ENCODE assay signal across 10 mouse cellular contexts in genomic region chr9:115604450-115604849, GRCm38 (mm10).
DNase-seq lines count a peak whose midpoint lies in the region; ATAC-seq and TF ChIP-seq lines count a peak whose summit lies in the region.
"Had no signal": no experiment of that assay in that cellular context is flagged by ENCODE, and none has a peak within 500 bp of the region (broad histone marks: within the 10 kb centered on the region; RNA-seq: fewer than 3 reads in every experiment).

No protein-coding gene starts in this region.

- H3K4me2 ChIP-seq in forebrain, postnatal 0 days (ENCODE audit: low read depth): no peak overlapping the region
- H3K4me2 ChIP-seq in neural tube, embryonic 13.5 days: no peak overlapping the region
- no peak overlapping the region for H3K4me2 ChIP-seq in lung, postnatal 0 days (replicated peaks; ENCODE audit: low read depth, low read length)

- TF ChIP-seq EP300 in lung, postnatal 0 days (IDR thresholded peaks at IDR 0.05): no peak

- no peak for TF ChIP-seq CTCF in forebrain, postnatal 0 days (IDR thresholded peaks at IDR 0.05; ENCODE audit: low read depth)
- TF ChIP-seq CTCF in lung, postnatal 0 days (IDR thresholded peaks at IDR 0.05): no peak

- no peak overlapping the region for H3K9ac ChIP-seq in forebrain, postnatal 0 days
- no peak overlapping the region for H3K9ac ChIP-seq in neural tube, embryonic 13.5 days
- no peak overlapping the region for H3K9ac ChIP-seq in lung, postnatal 0 days (replicated peaks; ENCODE audit: low read depth)

- H3K36me3 ChIP-seq in forebrain, postnatal 0 days (ENCODE audit: insufficient read depth): no peaks in the 10 kb centered on the region
- no peaks in the 10 kb centered on the region for H3K36me3 ChIP-seq in neural tube, embryonic 13.5 days
- H3K36me3 ChIP-seq in lung, postnatal 0 days (ENCODE audit: insufficient read depth, low read length): no peaks in the 10 kb centered on the region

- DNase-seq in cerebellum, adult 18-20 months: peak; percentile 20 to 28
- DNase-seq in forebrain, postnatal 0 days: peak; percentile 70
- peak; percentile 55 to 60 for DNase-seq in layer of hippocampus, postnatal 36 days
- DNase-seq in adrenal gland, adult 18-20 months (ENCODE audit: low spot score in 2 of 2): no peak
- no peak for DNase-seq in lung, postnatal 0 days (ENCODE audit: low spot score)
- DNase-seq in adrenal gland, adult (ENCODE audit: inconsistent age in 2 of 2, low spot score in 1 of 2): no peak
- DNase-seq in kidney, adult 11 months: no peak
- DNase-seq: lung, adult 2 months had no signal

- no peak overlapping the region for H3K4me3 ChIP-seq in forebrain, postnatal 0 days (ENCODE audit: low read depth, low read length)
- H3K4me3 ChIP-seq in neural tube, embryonic 13.5 days: no peak overlapping the region
- no peak overlapping the region for H3K4me3 ChIP-seq in lung, postnatal 0 days (ENCODE audit: low read depth, low read length)

- H3K27ac ChIP-seq in forebrain, postnatal 0 days (ENCODE audit: low read depth, low read length): no peak overlapping the region
- H3K27ac ChIP-seq in neural tube, embryonic 13.5 days (replicated peaks): peak overlapping the region; percentile 84; the same call in 1 of the 2 replicates
- H3K27ac ChIP-seq in lung, postnatal 0 days (ENCODE audit: low read length): no peak overlapping the region

- H3K9me3 ChIP-seq in forebrain, postnatal 0 days (ENCODE audit: low read length): no peaks in the 10 kb centered on the region
- H3K9me3 ChIP-seq in neural tube, embryonic 13.5 days: no peaks in the 10 kb centered on the region; the same call in 1 of the 2 replicates
- no peaks in the 10 kb centered on the region for H3K9me3 ChIP-seq in lung, postnatal 0 days (ENCODE audit: low read length)

- 28% methylated on average over 3 of the region's 3 CpGs for WGBS in forebrain, postnatal 0 days
- 40% methylated on average over 3 of the region's 3 CpGs for WGBS in neural tube, embryonic 13.5 days
- WGBS in lung, postnatal 0 days: 77% methylated on average over 3 of the region's 3 CpGs

- peak; percentile 95 for ATAC-seq in forebrain, postnatal 0 days
- ATAC-seq in neural tube, embryonic 13.5 days (ENCODE audit: low read depth): peak; percentile 95
- no peak for ATAC-seq in lung, postnatal 0 days
- ATAC-seq: intestine, postnatal 0 days had no signal

- H3K27me3 ChIP-seq in forebrain, postnatal 0 days (ENCODE audit: insufficient read depth, low read length): no peaks in the 10 kb centered on the region
- no peaks in the 10 kb centered on the region for H3K27me3 ChIP-seq in neural tube, embryonic 13.5 days
- no peaks in the 10 kb centered on the region for H3K27me3 ChIP-seq in lung, postnatal 0 days (replicated peaks; ENCODE audit: insufficient read depth, low read length)

- peaks cover 6% of the 10 kb centered on the region; the same call in 1 of the 2 replicates for H3K4me1 ChIP-seq in forebrain, postnatal 0 days (ENCODE audit: insufficient read depth)
- peaks cover 13% of the 10 kb centered on the region for H3K4me1 ChIP-seq in neural tube, embryonic 13.5 days (replicated peaks)
- H3K4me1 ChIP-seq in lung, postnatal 0 days (ENCODE audit: insufficient read depth, low read depth, low read length): no peaks in the 10 kb centered on the region

Comparison
In these comparisons a context has a peak if more than half of its experiments do, and no peak if none do; other contexts are left out.
1. DNase-seq: peak in cerebellum, adult 18-20 months (2 of 2), forebrain, postnatal 0 days (single experiment) and layer of hippocampus, postnatal 36 days (2 of 2); none in adrenal gland, adult 18-20 months (0 of 2), lung, postnatal 0 days (single experiment), adrenal gland, adult (0 of 2) and kidney, adult 11 months (single experiment).